Mouse (Mus musculus): ENCODE measurements around the gene Lmntd1. TPM values are rescaled to one million over a fixed set of nuclear protein-coding genes. Genes with fewer than 3 reads are reported as not detected.

Lmntd1 gene
- total and polyA plus RNA-seq, 3 experiments: 0.08 to 0.43 (median 0.26) TPM

DNA sequence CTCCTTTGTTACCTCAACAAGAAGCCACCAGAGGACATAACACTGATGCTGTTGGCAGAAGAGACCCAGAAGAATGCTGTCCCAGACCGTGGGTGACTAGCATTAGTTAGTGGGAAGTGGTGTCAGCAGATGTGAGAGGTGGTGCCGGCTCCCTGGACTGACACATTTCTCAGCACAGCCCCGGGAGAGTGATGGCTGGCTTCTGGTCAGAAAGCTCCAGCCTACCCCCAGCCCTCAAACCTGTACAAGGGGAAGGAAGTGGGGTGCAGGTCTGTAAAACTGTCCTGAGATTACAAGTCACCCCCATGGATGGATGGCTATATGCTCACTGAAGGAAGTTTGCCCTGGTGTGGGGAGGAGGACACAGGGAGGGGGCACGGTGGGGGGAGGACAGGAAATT is 235.4 kb downstream of the Lmntd1 start:
- no peak for TF ChIP-seq GABPA (IDR thresholded peaks at IDR 0.05; ENCODE audit: insufficient replicate concordance, low read depth, low read length)
- no peak for TF ChIP-seq POLR2A (IDR thresholded peaks at IDR 0.05; ENCODE audit: low read depth, low read length)
- no peak for TF ChIP-seq MAX (IDR thresholded peaks at IDR 0.05; ENCODE audit: low read length)
- no peak for TF ChIP-seq TCF12 (IDR thresholded peaks at IDR 0.05; ENCODE audit: low read depth, low read length)
- no peak for TF ChIP-seq CHD1 (IDR thresholded peaks at IDR 0.05; ENCODE audit: low read depth, low read length)
- TF ChIP-seq JUND (conservative IDR thresholded peaks at IDR 0.05; ENCODE audit: low read depth, low read length): no peak
- no peak for TF ChIP-seq ZC3H11A (IDR thresholded peaks at IDR 0.05; ENCODE audit: low read depth, low read length)
- no peak for TF ChIP-seq ETS1 (conservative IDR thresholded peaks at IDR 0.05; ENCODE audit: low read depth, low read length)
- no peak for TF ChIP-seq USF2 (conservative IDR thresholded peaks at IDR 0.05; ENCODE audit: low read depth, low read length)
- no peak for TF ChIP-seq POLR2AphosphoS2 (IDR thresholded peaks at IDR 0.05; ENCODE audit: low read depth, low read length)
- TF ChIP-seq HCFC1 (IDR thresholded peaks at IDR 0.05; ENCODE audit: low read depth, low read length): no peak
- no peak for TF ChIP-seq EP300 (IDR thresholded peaks at IDR 0.05; ENCODE audit: low read length)
- Histone ChIP-seq H3K79me2 (replicated peaks; ENCODE audit: control insufficient read depth, extremely low read depth, insufficient read depth, poor library complexity, severe bottlenecking) (no peaks in the 10 kb centered on the region), H3K9me3 (replicated peaks; ENCODE audit: low read length) (peaks cover 16% of the 10 kb centered on the region), H3K27ac (ENCODE audit: insufficient read depth, low read depth) (no peak overlapping the region), H3K4me3 (replicated peaks in 1 of 3; ENCODE audit: low read depth in 2 of 3, low read length in 2 of 3, poor library complexity in 1 of 3) (peak overlapping the region in 1 of 3 experiments; percentile 32), H3K4me2 (ENCODE audit: insufficient read depth, low read depth, poor library complexity, severe bottlenecking) (peak overlapping the region; percentile 85), H3K36me3 (replicated peaks in 1 of 2; ENCODE audit: control insufficient read depth in 1 of 2, insufficient read depth in 1 of 2, low read length in 1 of 2) (no peaks in the 10 kb centered on the region), H3K4me1 (ENCODE audit: control insufficient read depth in 1 of 2, insufficient read depth in 2 of 2) (peaks cover 9 to 22% of the 10 kb centered on the region in 2 experiments), H3K27me3 (replicated peaks) (no peaks in the 10 kb centered on the region), H3K9ac (ENCODE audit: insufficient read depth, low read depth) (no peak overlapping the region)
- in situ Hi-C loops (cut with MboI; ENCODE audit: low pct_ligation_motif_present, low pct_unique_long_range_greater_than_20kb, low sequenced_read_pairs): no loop called here
- dilution Hi-C loops (cut with MboI; ENCODE audit: extremely low pct_ligation_motif_present, extremely low pct_unique_long_range_greater_than_20kb, low sequenced_read_pairs): no loop called here
- no peak for DNase-seq (ENCODE audit: extremely low read depth)

DNA sequence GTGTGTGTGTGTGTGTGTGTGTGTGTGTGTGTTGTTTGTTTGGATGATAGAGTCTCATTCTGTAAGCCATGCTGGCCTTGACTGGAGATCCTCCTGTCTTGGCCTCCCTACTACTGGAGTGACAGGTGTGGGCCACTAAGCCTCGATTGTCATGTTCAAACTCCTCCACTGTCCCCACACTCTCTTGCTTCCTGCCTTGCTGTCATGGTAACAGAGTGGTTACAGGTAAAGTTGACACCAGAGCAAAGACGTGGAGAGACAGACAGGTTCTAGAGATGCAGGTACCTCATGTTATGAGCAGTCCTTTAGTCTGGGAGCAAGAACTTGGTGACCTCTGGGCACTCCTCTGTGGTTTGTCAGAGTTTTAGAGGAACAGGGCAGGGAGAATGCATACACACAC is 239.7 kb downstream of the Lmntd1 start:
- H3K36me3 ChIP-seq (replicated peaks in 1 of 2; ENCODE audit: control insufficient read depth in 1 of 2, insufficient read depth in 1 of 2, low read length in 1 of 2): no peaks in the 10 kb centered on the region
- H3K27me3 ChIP-seq (replicated peaks): no peaks in the 10 kb centered on the region
- no peak overlapping the region for H3K27ac ChIP-seq (ENCODE audit: insufficient read depth, low read depth)
- no peak overlapping the region for H3K9ac ChIP-seq (ENCODE audit: insufficient read depth, low read depth)
- H3K4me1 ChIP-seq (ENCODE audit: control insufficient read depth in 1 of 2, insufficient read depth in 2 of 2): peaks cover 9 to 21% of the 10 kb centered on the region in 2 experiments
- no peaks in the 10 kb centered on the region for H3K9me3 ChIP-seq (replicated peaks; ENCODE audit: low read length)
- dilution Hi-C loops (cut with MboI; ENCODE audit: extremely low pct_ligation_motif_present, extremely low pct_unique_long_range_greater_than_20kb, low sequenced_read_pairs) (no loop called here), in situ Hi-C loops (cut with MboI; ENCODE audit: low pct_ligation_motif_present, low pct_unique_long_range_greater_than_20kb, low sequenced_read_pairs) (no loop called here)
- no peak overlapping the region for H3K4me3 ChIP-seq (replicated peaks in 1 of 3; ENCODE audit: low read depth in 2 of 3, low read length in 2 of 3, poor library complexity in 1 of 3)
- no peaks in the 10 kb centered on the region for H3K79me2 ChIP-seq (replicated peaks; ENCODE audit: control insufficient read depth, extremely low read depth, insufficient read depth, poor library complexity, severe bottlenecking)
- TF ChIP-seq MAZ (IDR thresholded peaks at IDR 0.05; ENCODE audit: low read depth, low read length): no peak
- H3K4me2 ChIP-seq (ENCODE audit: insufficient read depth, low read depth, poor library complexity, severe bottlenecking): no peak overlapping the region
- no peak for DNase-seq (ENCODE audit: extremely low read depth)

DNA sequence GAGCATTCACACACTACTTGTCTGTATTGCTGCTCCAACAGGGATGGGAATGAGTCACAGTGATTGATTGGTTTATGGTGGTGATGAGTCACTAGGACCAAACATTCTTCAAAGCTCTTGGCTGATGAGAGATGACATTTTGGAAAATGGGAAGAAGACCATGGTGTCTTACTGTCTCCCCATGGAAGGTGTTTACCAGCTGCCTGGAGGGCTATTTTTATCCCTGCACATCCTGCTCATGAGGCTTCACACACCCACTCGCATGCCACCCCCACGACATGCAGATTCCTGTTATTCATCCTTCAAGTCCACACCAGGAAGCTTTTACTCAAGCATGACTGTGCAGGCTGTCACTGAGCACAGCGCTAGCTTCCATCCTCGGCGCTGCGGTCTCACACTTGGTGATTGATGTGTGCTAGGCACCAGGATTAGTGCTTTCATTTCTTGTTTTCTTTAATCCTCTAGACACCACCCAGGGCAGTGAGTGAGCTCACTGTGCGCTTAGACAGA is 240.4 kb downstream of the Lmntd1 start:
- Histone ChIP-seq H3K36me3 (replicated peaks in 1 of 2; ENCODE audit: control insufficient read depth in 1 of 2, insufficient read depth in 1 of 2, low read length in 1 of 2) (no peaks in the 10 kb centered on the region), H3K79me2 (replicated peaks; ENCODE audit: control insufficient read depth, extremely low read depth, insufficient read depth, poor library complexity, severe bottlenecking) (no peaks in the 10 kb centered on the region), H3K27me3 (replicated peaks) (no peaks in the 10 kb centered on the region), H3K9me3 (replicated peaks; ENCODE audit: low read length) (no peaks in the 10 kb centered on the region), H3K4me1 (ENCODE audit: control insufficient read depth in 1 of 2, insufficient read depth in 2 of 2) (peaks cover 6 to 19% of the 10 kb centered on the region in 2 experiments), H3K4me3 (replicated peaks in 1 of 3; ENCODE audit: low read depth in 2 of 3, low read length in 2 of 3, poor library complexity in 1 of 3) (no peak overlapping the region), H3K9ac (ENCODE audit: insufficient read depth, low read depth) (no peak overlapping the region), H3K4me2 (ENCODE audit: insufficient read depth, low read depth, poor library complexity, severe bottlenecking) (no peak overlapping the region), H3K27ac (ENCODE audit: insufficient read depth, low read depth) (no peak overlapping the region)
- TF ChIP-seq USF2 (conservative IDR thresholded peaks at IDR 0.05; ENCODE audit: low read depth, low read length) (no peak), GABPA (IDR thresholded peaks at IDR 0.05; ENCODE audit: insufficient replicate concordance, low read depth, low read length) (no peak), JUN (IDR thresholded peaks at IDR 0.05; ENCODE audit: insufficient read depth, low read depth, low read length) (no peak), EP300 (IDR thresholded peaks at IDR 0.05; ENCODE audit: low read length) (no peak), CTCF (conservative IDR thresholded peaks at IDR 0.05 in 1 of 2, IDR thresholded peaks at IDR 0.05 in 1 of 2; ENCODE audit: low read depth in 2 of 2, low read length in 2 of 2) (no peak), HCFC1 (IDR thresholded peaks at IDR 0.05; ENCODE audit: low read depth, low read length) (no peak), POLR2A (IDR thresholded peaks at IDR 0.05; ENCODE audit: low read depth, low read length) (no peak), PAX5 (IDR thresholded peaks at IDR 0.05; ENCODE audit: low read length) (no peak)
- dilution Hi-C loops (cut with MboI; ENCODE audit: extremely low pct_ligation_motif_present, extremely low pct_unique_long_range_greater_than_20kb, low sequenced_read_pairs): no loop called here
- no peak for DNase-seq (ENCODE audit: extremely low read depth)
- in situ Hi-C loops (cut with MboI; ENCODE audit: low pct_ligation_motif_present, low pct_unique_long_range_greater_than_20kb, low sequenced_read_pairs): no loop called here

Data from CH12.LX (cell line).